Mouse (Mus musculus) embryonic fibroblast, embryonic 13.5 days (primary cell): ENCODE measurements around the gene Batf2.

Experiments used
- CTCF ChIP-seq: IDR thresholded peaks from 2 replicates; pipeline ENCODE4 v1.5.1; 2011; ENCODE audit warnings: mild to moderate bottlenecking, control low read depth, low read length, moderate library complexity, borderline replicate concordance; ENCODE audit not compliant: insufficient read depth
- POLR2A ChIP-seq: IDR thresholded peaks from 2 replicates; pipeline ENCODE4 v1.6.1; 2011; ENCODE audit warnings: low read depth, mild to moderate bottlenecking, control low read depth, low read length, moderate library complexity

DNA sequence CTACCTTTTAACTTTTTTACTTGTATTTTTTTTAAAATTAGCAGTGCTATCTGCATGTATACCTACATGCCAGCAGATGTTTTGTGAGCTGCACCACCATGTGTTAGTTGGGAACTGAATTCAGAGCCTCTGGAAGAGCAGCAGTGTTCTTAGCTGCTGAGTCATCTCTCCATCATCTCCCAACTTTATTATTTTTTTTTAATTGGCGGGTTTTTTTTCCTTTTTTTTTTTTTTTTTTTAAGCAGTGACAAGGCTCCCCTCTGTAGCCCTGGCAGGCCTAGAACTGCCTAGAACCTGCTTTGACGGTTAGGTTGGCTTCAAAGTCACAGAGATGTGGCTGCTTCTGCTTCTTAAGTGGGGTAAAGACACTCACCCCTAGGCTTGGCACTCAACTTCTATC is 15.9 kb upstream of the Batf2 start:
- TF ChIP-seq POLR2A: no peak
- TF ChIP-seq CTCF: no peak
